Mouse (Mus musculus) cortical plate, adult 2 months (tissue): Measurements from ENCODE around the gene Ireb2.

Experiments used
- CTCF ChIP-seq: fragments of 200-500 bp; IDR thresholded peaks from 2 replicates; pipeline ENCODE4 v1.5.1; 2011; ENCODE audit warnings: mild to moderate bottlenecking, control low read depth, low read length; ENCODE audit not compliant: insufficient read depth; ENCODE audit errors: extremely low read depth
- POLR2A ChIP-seq: fragments of 200-500 bp; IDR thresholded peaks from 2 replicates; pipeline ENCODE4 v1.6.1; 2011; ENCODE audit warnings: mild to moderate bottlenecking, low read length, control low read depth; ENCODE audit not compliant: insufficient read depth; ENCODE audit errors: extremely low read depth

DNA sequence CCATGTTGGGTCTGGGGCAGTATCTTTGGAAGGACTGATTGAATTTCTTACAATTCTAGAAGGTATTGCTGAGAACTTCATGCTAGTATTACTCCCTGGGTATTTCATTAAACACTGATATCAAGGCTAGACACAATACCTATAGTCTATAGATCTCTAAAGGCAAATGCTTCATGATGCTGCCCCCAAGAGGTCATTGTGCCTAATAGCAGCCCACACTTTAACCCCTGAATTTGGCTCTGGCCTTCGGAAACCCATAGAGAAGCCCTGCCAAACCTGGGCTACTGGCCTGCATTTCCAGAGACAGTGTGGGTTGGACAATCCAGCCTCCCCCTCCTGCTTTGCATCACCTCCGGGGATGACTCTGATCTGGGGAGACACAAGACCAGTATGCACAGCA, 33.8 kb upstream of the Ireb2 start:
- no peak for TF ChIP-seq POLR2A
- 0 out of 2 replicates have a peak, but pooled peaks have one; percentile 16 for TF ChIP-seq CTCF
